Mouse (Mus musculus): ENCODE data around the gene Tmem30b.

- TF ChIP-seq POLR2A (IDR thresholded peaks at IDR 0.05; ENCODE audit: insufficient read length, low read depth) (no peak), MAX (IDR thresholded peaks at IDR 0.05; ENCODE audit: low read depth) (no peak), POLR2AphosphoS2 (IDR thresholded peaks at IDR 0.05; ENCODE audit: insufficient read length, low read depth) (no peak), USF1 (IDR thresholded peaks at IDR 0.05; ENCODE audit: low read depth) (no peak), MYOG (IDR thresholded peaks at IDR 0.05; ENCODE audit: control insufficient read depth in 1 of 3, insufficient read depth in 1 of 3, insufficient read length in 2 of 3, low read depth in 2 of 3) (no peak), TCF3 (IDR thresholded peaks at IDR 0.05; ENCODE audit: insufficient read length, low read depth) (no peak), TCF12 (IDR thresholded peaks at IDR 0.05; ENCODE audit: insufficient read depth, poor library complexity, severe bottlenecking) (no peak), MYOD1 (IDR thresholded peaks at IDR 0.05; ENCODE audit: control insufficient read depth in 1 of 3, insufficient read length in 2 of 3, low read depth in 2 of 3) (no peak), CEBPB (IDR thresholded peaks at IDR 0.05; ENCODE audit: insufficient read depth, poor library complexity, severe bottlenecking) (no peak), REST (IDR thresholded peaks at IDR 0.05; ENCODE audit: insufficient read depth, insufficient read length) (no peak), E2F4 (IDR thresholded peaks at IDR 0.05; ENCODE audit: insufficient read depth) (no peak)
Measured at GRCm38 (mm10) chr12:73511467-73512047, 34.6 kb downstream of the Tmem30b start.

Measured in myocyte (in vitro differentiated cells).